9 mouse cellular contexts compared by ENCODE assay signal in the genomic region with DNA sequence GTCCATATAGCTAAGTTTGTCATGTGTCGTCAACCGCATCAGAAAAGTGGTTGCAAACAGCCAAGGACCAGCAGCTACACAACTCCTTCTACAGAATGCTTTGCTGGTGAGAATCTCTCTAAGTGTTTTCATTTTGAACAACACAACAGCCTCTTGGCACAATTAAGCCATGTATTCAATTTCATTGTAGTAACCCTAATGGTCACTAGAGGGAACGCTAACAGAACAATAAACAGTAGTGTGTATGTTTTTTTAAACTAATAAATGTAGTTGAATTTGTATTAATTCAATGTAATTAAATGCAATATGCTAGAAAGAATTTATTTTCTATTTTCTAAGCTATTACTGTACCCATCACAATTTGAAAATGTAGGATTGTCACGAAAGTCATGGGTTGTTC.
"Had no signal": no experiment of that assay in that cellular context is flagged by ENCODE, and none has a peak within 500 bp of the region (broad histone marks: within the 10 kb centered on the region; RNA-seq: fewer than 3 reads in every experiment).

No protein-coding gene starts in this region.

- H3K9me3 ChIP-seq: limb, embryonic 15.5 days; liver, embryonic 12.5 days; lung, embryonic 15.5 days; midbrain, embryonic 12.5 days; neural tube, embryonic 12.5 days; stomach, embryonic 15.5 days had no signal

- H3K27ac ChIP-seq: limb, embryonic 15.5 days; liver, embryonic 12.5 days; lung, embryonic 15.5 days; midbrain, embryonic 12.5 days; neural tube, embryonic 12.5 days; stomach, embryonic 15.5 days had no signal

- H3K36me3 ChIP-seq: limb, embryonic 15.5 days; liver, embryonic 12.5 days; lung, embryonic 15.5 days; midbrain, embryonic 12.5 days; neural tube, embryonic 12.5 days; stomach, embryonic 15.5 days had no signal

- H3K9ac ChIP-seq: limb, embryonic 15.5 days; liver, embryonic 12.5 days; lung, embryonic 15.5 days; midbrain, embryonic 12.5 days; neural tube, embryonic 12.5 days; stomach, embryonic 15.5 days had no signal

- ATAC-seq: liver, embryonic 12.5 days had no signal

- H3K4me2 ChIP-seq: limb, embryonic 15.5 days; liver, embryonic 12.5 days; lung, embryonic 15.5 days; midbrain, embryonic 12.5 days; neural tube, embryonic 12.5 days; stomach, embryonic 15.5 days had no signal

- H3K27me3 ChIP-seq: limb, embryonic 15.5 days; liver, embryonic 12.5 days; lung, embryonic 15.5 days; midbrain, embryonic 12.5 days; neural tube, embryonic 12.5 days; stomach, embryonic 15.5 days had no signal

- H3K4me1 ChIP-seq: limb, embryonic 15.5 days; liver, embryonic 12.5 days; lung, embryonic 15.5 days; neural tube, embryonic 12.5 days; stomach, embryonic 15.5 days had no signal

- H3K4me3 ChIP-seq: limb, embryonic 15.5 days; liver, embryonic 12.5 days; lung, embryonic 15.5 days; midbrain, embryonic 12.5 days; neural tube, embryonic 12.5 days; stomach, embryonic 15.5 days had no signal

- DNase-seq: kidney, adult 8-10 months; kidney, postnatal 36 days; thymus, postnatal 36 days had no signal
